Mouse (Mus musculus) midbrain, embryonic 16.5 days (tissue): Measurements from ENCODE around the gene Sgf29. TPM values are rescaled to one million over a fixed set of nuclear protein-coding genes. Genes with fewer than 3 reads are reported as not detected.

ENCODE experiments used
- ATAC-seq: fragments of 200-750 bp; cut with Nextera tagmentation; 2 replicates; pipeline ENCODE4 v1.8.0; 2017; ENCODE audit warnings: moderate TSS enrichment
- H3K27ac ChIP-seq: fragments of 300-500 bp; sonication (generic); 2 replicates; pipeline ENCODE4 v1.5.1; 2014; ENCODE audit warnings: mild to moderate bottlenecking, low read length, mixed read lengths
- H3K27me3 ChIP-seq: fragments of 300-500 bp; sonication (generic); 2 replicates; pipeline ENCODE4 v1.6.1; 2014; ENCODE audit warnings: low read depth, low read length, mixed read lengths; ENCODE audit not compliant: control insufficient read depth, insufficient read depth
- H3K36me3 ChIP-seq: fragments of 300-500 bp; sonication (generic); 2 replicates; pipeline ENCODE4 v1.6.1; 2014; ENCODE audit warnings: mild to moderate bottlenecking, low read length, moderate library complexity, mixed read lengths; ENCODE audit not compliant: control insufficient read depth, insufficient read depth
- H3K4me1 ChIP-seq: fragments of 300-500 bp; sonication (generic); 2 replicates; pipeline ENCODE4 v1.6.1; 2014; ENCODE audit warnings: mild to moderate bottlenecking, low read length, mixed read lengths; ENCODE audit not compliant: control insufficient read depth, insufficient read depth
- H3K4me2 ChIP-seq: fragments of 300-500 bp; sonication (generic); 2 replicates; pipeline ENCODE4 v1.6.1; 2014; ENCODE audit warnings: mild to moderate bottlenecking, low read length, mixed read lengths
- H3K4me3 ChIP-seq: fragments of 300-500 bp; sonication (generic); 2 replicates; pipeline ENCODE4 v1.5.1; 2014; ENCODE audit warnings: low read depth, mild to moderate bottlenecking, low read length, moderate library complexity, mixed read lengths
- H3K9ac ChIP-seq: fragments of 300-500 bp; sonication (generic); 2 replicates; pipeline ENCODE4 v1.6.1; 2014; ENCODE audit warnings: low read depth, low read length, mixed read lengths
- H3K9me3 ChIP-seq: fragments of 300-500 bp; sonication (generic); replicated peaks from 2 replicates; pipeline ENCODE4 v1.6.1; 2014; ENCODE audit warnings: mild to moderate bottlenecking, low read length, mixed read lengths; ENCODE audit not compliant: control insufficient read depth, poor library complexity, severe bottlenecking
- WGBS: fragments of 180-500 bp; shearing (Covaris S2); extraction: QIAGEN DNeasy Blood & Tissue Kit; methylation state at CpG from one replicate; pipeline ENCODE4 v1.1.7; 2014; 5-methylcytosine and 5-hydroxymethylcytosine counted together
- polyA plus RNA-seq: library from polyadenylated mRNA; unstranded; fragments of >200 nt; fragmentation: Nextera tagmentation; extraction: Ambion mirVana; gene quantifications from 2 replicates; pipeline ENCODE4 v1.2.1, GENCODE M21; 2015

The Sgf29 gene
- polyA plus RNA-seq, 1 experiment from 2014 or later, result 56.9 TPM

DNA sequence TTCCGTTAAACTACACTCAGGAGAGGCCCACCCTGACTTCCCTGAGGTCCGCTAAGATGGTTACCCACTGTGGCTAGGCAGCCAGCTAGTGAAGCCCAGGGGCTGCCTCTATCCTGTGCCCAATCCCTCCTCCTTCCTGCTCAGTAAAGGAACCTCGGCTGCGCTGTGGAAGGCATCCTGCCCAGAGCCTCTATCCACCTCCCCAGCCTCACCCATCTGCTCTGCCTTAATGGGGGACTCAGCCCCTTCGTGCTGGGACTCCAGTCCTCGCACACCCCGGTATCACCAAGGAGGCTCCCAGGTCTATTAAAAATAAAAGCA is 54.6 kb downstream of the Sgf29 start:
- Histone ChIP-seq H3K36me3 (peaks cover 13% of the 10 kb centered on the region), H3K9ac (peak overlapping the region; percentile 96), H3K27me3 (no peaks in the 10 kb centered on the region), H3K4me3 (peak overlapping the region; percentile 88), H3K27ac (peak overlapping the region; percentile 91), H3K4me1 (peaks cover 32% of the 10 kb centered on the region), H3K9me3 (no peaks in the 10 kb centered on the region), H3K4me2 (peak overlapping the region; percentile 65)
- 9% methylated on average over 7 of the region's 7 CpGs for WGBS
- peak; percentile 21; the same call in 1 of the 2 replicates for ATAC-seq

DNA sequence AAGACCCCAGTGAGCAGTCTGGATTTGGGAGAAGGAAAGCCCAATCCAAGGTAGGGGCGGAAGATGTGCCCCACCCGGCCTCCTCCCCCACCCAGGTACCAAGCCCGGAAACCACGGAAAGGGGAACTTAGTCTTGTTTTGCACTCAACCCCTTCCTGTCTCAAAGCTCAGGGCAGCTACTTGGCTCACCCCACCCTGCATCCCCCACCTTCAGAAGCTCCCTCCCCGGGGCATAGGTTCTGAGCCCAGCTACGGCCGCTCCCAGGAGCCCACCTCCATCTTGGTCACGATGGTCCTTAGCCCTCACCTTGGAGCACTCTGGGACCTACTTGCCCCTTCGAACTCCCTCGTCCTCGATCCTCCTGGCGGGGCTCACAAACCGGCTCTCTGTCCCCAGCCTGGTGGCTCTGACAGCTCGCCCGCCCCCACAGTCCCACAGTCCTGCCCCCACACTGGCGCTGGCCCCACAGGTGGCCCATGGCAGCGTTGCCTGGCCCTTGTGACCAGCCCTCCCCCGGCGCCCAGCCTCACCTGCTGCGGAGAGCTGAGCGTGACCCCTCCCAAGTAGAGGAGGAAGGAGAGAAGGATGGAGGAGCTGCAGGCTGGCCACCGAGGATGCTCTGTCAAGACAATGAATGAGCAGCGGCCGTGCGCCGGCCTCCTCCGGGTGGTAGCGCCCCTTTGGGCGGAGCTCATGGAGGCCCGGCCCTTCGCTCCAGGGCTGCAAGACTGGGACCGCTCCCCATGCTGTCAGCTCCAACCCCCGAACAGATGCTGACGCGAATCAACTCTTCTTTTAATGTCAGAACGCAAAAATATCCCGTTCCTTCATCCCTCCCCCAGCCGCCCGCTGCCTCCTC is 55.2 kb downstream of the Sgf29 start:
- WGBS, result under 1% methylated on average over 39 of the region's 39 CpGs
- Histone ChIP-seq H3K27me3 (no peaks in the 10 kb centered on the region), H3K9ac (peak overlapping the region; percentile 96), H3K36me3 (peaks cover 9% of the 10 kb centered on the region), H3K27ac (peak overlapping the region; percentile 91), H3K9me3 (peaks cover 4% of the 10 kb centered on the region), H3K4me1 (peaks cover 32% of the 10 kb centered on the region), H3K4me2 (peak overlapping the region; percentile 65), H3K4me3 (peak overlapping the region; percentile 88)
- ATAC-seq, result peak; percentile 92

- H3K27ac ChIP-seq, result no peak within 1 kb of the TSS
- no peaks in the 10 kb centered on the region for H3K36me3 ChIP-seq
- peaks cover 4% of the 10 kb centered on the region for H3K9me3 ChIP-seq
- 89% methylated on average over 19 of the region's 19 CpGs for WGBS
- H3K9ac ChIP-seq, result no peak within 1 kb of the TSS
- H3K4me2 ChIP-seq, result no peak within 1 kb of the TSS
- ATAC-seq, result no peak
- no peak within 1 kb of the TSS for H3K4me3 ChIP-seq
- no peaks in the 10 kb centered on the region for H3K27me3 ChIP-seq
- H3K4me1 ChIP-seq, result peaks cover 14% of the 10 kb centered on the region
Observed at GRCm38 (mm10) chr7:126707442-126708174, 58.5 kb downstream of the Sgf29 start, which contains the start of gene Coro1a. Coro1a (minus strand) TSS chr7:126707787.

GRCm38 (mm10) chr7:126708175-126708952 is 59.3 kb downstream of the Sgf29 start:
- WGBS, result 86% methylated on average over 10 of the region's 10 CpGs
- Histone ChIP-seq H3K27ac (no peak overlapping the region), H3K4me3 (no peak overlapping the region), H3K36me3 (no peaks in the 10 kb centered on the region), H3K9ac (no peak overlapping the region), H3K27me3 (no peaks in the 10 kb centered on the region), H3K4me1 (peaks cover 7% of the 10 kb centered on the region; the same call in 1 of the 2 replicates), H3K4me2 (no peak overlapping the region), H3K9me3 (peaks cover 4% of the 10 kb centered on the region)
- no peak for ATAC-seq

DNA sequence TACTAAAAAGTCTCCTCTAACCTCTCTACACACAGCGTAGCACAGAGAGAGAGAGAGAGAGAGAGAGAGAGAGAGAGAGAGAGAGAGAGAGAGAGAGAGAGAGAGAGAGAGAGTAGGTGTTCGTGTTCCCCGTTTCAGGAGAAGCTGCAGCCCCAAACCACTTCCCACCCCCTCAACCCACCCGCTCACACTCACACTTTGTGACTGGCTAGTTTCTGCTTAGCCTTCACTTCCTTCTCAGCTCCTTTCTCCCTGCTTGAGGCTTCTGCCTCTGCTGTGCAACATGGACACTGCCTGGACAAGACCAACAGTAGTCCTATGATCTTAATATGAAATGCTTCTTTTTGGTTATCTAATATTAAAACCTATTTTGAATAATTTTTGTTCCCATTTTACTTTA is 61.2 kb downstream of the Sgf29 start:
- no peak for ATAC-seq
- Histone ChIP-seq H3K9ac (no peak overlapping the region), H3K4me3 (no peak overlapping the region), H3K9me3 (peaks cover 4% of the 10 kb centered on the region), H3K36me3 (no peaks in the 10 kb centered on the region), H3K27me3 (no peaks in the 10 kb centered on the region), H3K4me2 (no peak overlapping the region), H3K4me1 (peaks cover under 1% of the 10 kb centered on the region; the same call in 1 of the 2 replicates), H3K27ac (no peak overlapping the region)
- 77% methylated on average over 4 of the region's 4 CpGs for WGBS

- 66% methylated on average over 3 of the region's 3 CpGs for WGBS
- Histone ChIP-seq H3K9ac (no peak overlapping the region), H3K4me2 (no peak overlapping the region), H3K9me3 (peaks cover 4% of the 10 kb centered on the region), H3K27ac (no peak overlapping the region), H3K4me1 (no peaks in the 10 kb centered on the region), H3K4me3 (no peak overlapping the region), H3K36me3 (no peaks in the 10 kb centered on the region), H3K27me3 (no peaks in the 10 kb centered on the region)
- no peak for ATAC-seq
Observed at GRCm38 (mm10) chr7:126711910-126712309, 62.8 kb downstream of the Sgf29 start.

GRCm38 (mm10) chr7:126715679-126716078 is 66.6 kb downstream of the Sgf29 start:
- WGBS, result 82% methylated on average over 4 of the region's 4 CpGs
- Histone ChIP-seq H3K4me1 (no peaks in the 10 kb centered on the region), H3K9ac (no peak overlapping the region), H3K36me3 (no peaks in the 10 kb centered on the region), H3K27ac (no peak overlapping the region), H3K4me2 (no peak overlapping the region), H3K4me3 (no peak overlapping the region), H3K9me3 (no peaks in the 10 kb centered on the region), H3K27me3 (no peaks in the 10 kb centered on the region)
- ATAC-seq, result no peak

DNA sequence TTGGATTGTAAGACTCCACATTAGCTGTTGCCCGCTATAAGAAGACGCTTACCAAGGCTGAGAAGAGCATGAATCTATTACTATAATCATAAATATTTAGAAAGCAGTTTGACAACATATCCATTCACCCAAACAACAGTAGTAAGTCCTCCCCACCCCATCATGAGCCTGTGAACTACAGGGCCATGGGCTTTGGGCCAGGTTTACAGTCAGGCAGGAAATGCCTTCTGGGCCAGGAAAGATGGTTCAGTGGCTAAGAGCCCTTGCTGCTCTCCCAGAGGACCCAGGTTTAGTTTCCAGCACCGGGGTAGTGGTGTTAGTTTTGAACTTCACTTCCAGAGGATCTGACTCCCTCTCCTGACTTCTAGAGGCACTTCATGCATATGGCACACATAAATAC is 68.5 kb downstream of the Sgf29 start:
- Histone ChIP-seq H3K4me2 (no peak overlapping the region), H3K27me3 (no peaks in the 10 kb centered on the region), H3K36me3 (no peaks in the 10 kb centered on the region), H3K4me3 (no peak overlapping the region), H3K9ac (no peak overlapping the region), H3K4me1 (no peaks in the 10 kb centered on the region), H3K9me3 (no peaks in the 10 kb centered on the region), H3K27ac (no peak overlapping the region)
- ATAC-seq, result no peak
- 91% methylated on average over 3 of the region's 3 CpGs for WGBS
